Mouse (Mus musculus): ENCODE measurements around the gene Itpr1.

DNA sequence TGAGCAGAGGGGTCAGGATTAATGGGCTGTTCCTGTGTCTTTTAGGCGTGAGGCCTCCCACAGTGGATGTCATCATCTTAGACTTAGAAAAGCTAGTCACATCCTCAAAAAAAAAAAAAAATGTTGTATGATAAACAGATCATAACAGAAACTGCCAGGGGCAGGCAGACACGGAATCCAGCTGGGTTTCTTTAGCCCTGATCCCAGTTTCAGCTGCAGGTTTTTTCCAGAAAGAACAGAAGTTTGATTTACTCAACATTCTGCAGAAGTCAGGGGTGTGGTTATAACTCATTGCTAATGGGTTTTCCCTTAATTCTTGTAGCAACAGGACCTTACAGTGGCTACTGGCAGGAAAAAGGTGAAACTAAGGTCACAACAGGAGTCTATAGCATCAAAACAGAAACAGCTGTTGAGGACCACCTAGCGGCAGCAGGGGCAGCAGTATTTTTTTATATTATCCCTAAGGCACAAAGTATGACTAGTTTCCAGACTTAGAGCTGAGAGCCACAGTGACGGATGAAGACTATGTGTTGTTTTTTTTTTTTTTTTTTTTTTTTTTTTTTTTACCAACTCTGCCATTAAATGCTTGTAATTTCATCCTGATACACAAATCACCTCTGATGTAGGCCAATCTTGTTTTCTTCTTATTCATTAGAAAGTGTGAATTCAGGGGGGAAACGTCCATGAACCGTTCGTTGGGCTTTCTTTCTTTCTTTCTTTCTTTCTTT is 356.7 kb downstream of the Itpr1 start:
- TF ChIP-seq CTCF (conservative IDR thresholded peaks at IDR 0.05; ENCODE audit: insufficient read depth, insufficient read length, low read depth, low read length) (no peak), POLR2A (IDR thresholded peaks at IDR 0.05; ENCODE audit: low read depth, low read length) (no peak)
